ENCODE assay signal across 9 mouse cellular contexts in the genomic region with DNA sequence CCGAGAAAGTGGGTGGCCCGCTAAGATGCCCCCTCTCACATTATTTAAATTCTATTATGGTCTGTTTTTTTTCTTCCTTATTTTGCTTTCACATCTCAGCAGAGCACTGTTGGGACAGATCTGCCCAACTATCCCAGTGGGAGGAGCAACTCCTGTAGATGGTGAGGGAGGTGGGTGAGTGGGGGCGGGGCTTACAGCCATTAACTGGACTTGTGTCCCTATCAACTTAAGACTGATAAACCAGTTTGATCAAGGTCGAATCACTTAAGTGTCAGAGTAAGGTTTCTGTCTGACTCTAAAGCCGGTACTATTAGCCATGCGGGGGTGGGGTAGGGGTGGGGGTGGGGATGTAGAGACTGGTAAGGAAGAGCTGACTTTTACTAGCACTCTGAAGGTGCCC. TPM values are rescaled to one million over a fixed set of nuclear protein-coding genes. Genes with fewer than 3 reads are reported as not detected.
DNase-seq lines count a peak whose midpoint lies in the region; ATAC-seq lines count a peak whose summit lies in the region.
"Had no signal": no experiment of that assay in that cellular context is flagged by ENCODE, and none has a peak within 500 bp of the region (broad histone marks: within the 10 kb centered on the region; RNA-seq: fewer than 3 reads in every experiment).

No protein-coding gene starts in this region.

- DNase-seq in embryo, embryonic 11 days = peak; percentile 32
- DNase-seq in embryo, embryonic 10 days (ENCODE audit: low spot score) = no peak
- peak; percentile 75 for DNase-seq in adrenal gland, postnatal 14 days
- DNase-seq in heart, postnatal 4 days = peak; percentile 57
- peak; percentile 48 to 54 for DNase-seq in left cerebral cortex, postnatal 14 days (ENCODE audit: low spot score in 2 of 2)
- peak; percentile 69 to 78 for DNase-seq in spleen, postnatal 4 days (ENCODE audit: low spot score in 2 of 2)

- ATAC-seq in erythroid progenitor cell, adult 5-6 weeks (replicated peaks; ENCODE audit: low FRiP score, poor library complexity, severe bottlenecking) = peak; percentile 55; the same call in 1 of the 2 replicates
- peak; percentile 20; the same call in 1 of the 2 replicates for ATAC-seq in megakaryocyte, adult 5-6 weeks (ENCODE audit: poor library complexity, severe bottlenecking)

- intact Hi-C loops in left cerebral cortex, postnatal 14 days (cut with DNase I) = no loop called here

RNA-seq across cellular contexts. Expression of gene Lysmd1, which starts 1.1 kb away (rescaled TPM):
- 9.0 and 11.3 TPM in 2 replicates for total RNA-seq in adrenal gland, postnatal 14 days (2021)
- total RNA-seq in erythroid progenitor cell, adult 5-6 weeks (2015; ENCODE audit: low replicate concordance) = 4.6 and 8.3 TPM in 2 replicates
- total RNA-seq in erythroid progenitor cell, adult 5-6 weeks (2017; ENCODE audit: low replicate concordance) = 7.0 and 8.1 TPM in 2 replicates
- 1 to 10 TPM; 5.3 to 6.0 TPM for total RNA-seq in heart, postnatal 4 days (2021)
- 10 to 100 TPM; 19.2 to 20.7 TPM for total RNA-seq in left cerebral cortex, postnatal 14 days (2021)
- 3.3 and 3.8 TPM in 2 replicates for total RNA-seq in megakaryocyte, adult 5-6 weeks (2015)
- 4.4 and 5.0 TPM in 2 replicates for total RNA-seq in megakaryocyte, adult 5-6 weeks (2017)

RNA-seq across cellular contexts. Expression of gene Scnm1, which starts 1.2 kb away (rescaled TPM):
- total RNA-seq in adrenal gland, postnatal 14 days (2021) = 39.8 and 43.6 TPM in 2 replicates
- 35.0 and 41.1 TPM in 2 replicates for total RNA-seq in erythroid progenitor cell, adult 5-6 weeks (2015; ENCODE audit: low replicate concordance)
- 34.9 and 43.6 TPM in 2 replicates for total RNA-seq in erythroid progenitor cell, adult 5-6 weeks (2017; ENCODE audit: low replicate concordance)
- total RNA-seq in heart, postnatal 4 days (2021) = 10 to 100 TPM; 33.9 to 34.2 TPM
- total RNA-seq in left cerebral cortex, postnatal 14 days (2021) = 10 to 100 TPM; 38.8 to 42.8 TPM
- total RNA-seq in megakaryocyte, adult 5-6 weeks (2015) = 51.3 and 61.3 TPM in 2 replicates
- total RNA-seq in megakaryocyte, adult 5-6 weeks (2017) = 68.0 and 72.8 TPM in 2 replicates

RNA-seq across cellular contexts. Expression of gene Tnfaip8l2, which starts 7.1 kb away (rescaled TPM):
- 1.7 and 7.8 TPM in 2 replicates for total RNA-seq in adrenal gland, postnatal 14 days (2021)
- total RNA-seq in erythroid progenitor cell, adult 5-6 weeks (2015; ENCODE audit: low replicate concordance) = 7.5 and 18.0 TPM in 2 replicates
- total RNA-seq in erythroid progenitor cell, adult 5-6 weeks (2017; ENCODE audit: low replicate concordance) = 4.4 and 8.6 TPM in 2 replicates
- total RNA-seq in heart, postnatal 4 days (2021) = 1 to 10 TPM in 1 of 2 experiments, under 1 TPM in 1; 0.54 to 1.2 TPM
- total RNA-seq in left cerebral cortex, postnatal 14 days (2021) = 1 to 10 TPM; 1.8 to 3.1 TPM
- total RNA-seq in megakaryocyte, adult 5-6 weeks (2015) = 77.5 and 85.2 TPM in 2 replicates
- total RNA-seq in megakaryocyte, adult 5-6 weeks (2017) = 103 and 115 TPM in 2 replicates

RNA-seq across cellular contexts. Expression of gene Tmod4, which starts 10.7 kb away (rescaled TPM):
- 1.4 TPM in 1 of 2 replicates, not detected in the other for total RNA-seq in adrenal gland, postnatal 14 days (2021)
- total RNA-seq in erythroid progenitor cell, adult 5-6 weeks (2015; ENCODE audit: low replicate concordance) = not detected in 2 replicates
- total RNA-seq in erythroid progenitor cell, adult 5-6 weeks (2017; ENCODE audit: low replicate concordance) = not detected in 2 replicates
- 1 to 10 TPM; 3.2 to 3.4 TPM for total RNA-seq in heart, postnatal 4 days (2021)
- total RNA-seq in left cerebral cortex, postnatal 14 days (2021) = under 1 TPM; 0.29 to 0.32 TPM
- 1.1 and 4.4 TPM in 2 replicates for total RNA-seq in megakaryocyte, adult 5-6 weeks (2015)
- total RNA-seq in megakaryocyte, adult 5-6 weeks (2017) = not detected in 2 replicates
- total RNA-seq: left cerebral cortex, postnatal 25 days had no signal

RNA-seq across cellular contexts. Expression of gene Vps72, which starts 24.2 kb away (rescaled TPM):
- total RNA-seq in adrenal gland, postnatal 14 days (2021) = 56.6 and 62.8 TPM in 2 replicates
- 11.5 and 13.4 TPM in 2 replicates for total RNA-seq in erythroid progenitor cell, adult 5-6 weeks (2015; ENCODE audit: low replicate concordance)
- total RNA-seq in erythroid progenitor cell, adult 5-6 weeks (2017; ENCODE audit: low replicate concordance) = 38.0 and 48.7 TPM in 2 replicates
- 10 to 100 TPM; 48.4 to 51.8 TPM for total RNA-seq in heart, postnatal 4 days (2021)
- 10 to 100 TPM; 36.1 to 37.3 TPM for total RNA-seq in left cerebral cortex, postnatal 14 days (2021)
- 33.6 and 37.3 TPM in 2 replicates for total RNA-seq in megakaryocyte, adult 5-6 weeks (2015)
- 74.0 and 77.3 TPM in 2 replicates for total RNA-seq in megakaryocyte, adult 5-6 weeks (2017)
